Mouse (Mus musculus) forebrain, embryonic 13.5 days (tissue): ENCODE results near the gene 2210407C18Rik. TPM values are rescaled to one million over a fixed set of nuclear protein-coding genes. Genes with fewer than 3 reads are reported as not detected.

ENCODE experiments used
- ATAC-seq: fragments of 200-750 bp; cut with Nextera tagmentation; 2 replicates; pipeline ENCODE4 v1.8.0; 2017
- H3K27ac ChIP-seq: fragments of 300-500 bp; sonication (generic); 2 replicates; pipeline ENCODE4 v1.5.1; 2015; ENCODE audit warnings: inconsistent platforms, mild to moderate bottlenecking, moderate library complexity
- H3K27me3 ChIP-seq: fragments of 300-500 bp; sonication (generic); 2 replicates; pipeline ENCODE4 v1.6.1; 2015; ENCODE audit warnings: mild to moderate bottlenecking, inconsistent platforms
- H3K36me3 ChIP-seq: fragments of 300-500 bp; sonication (generic); 2 replicates; pipeline ENCODE4 v1.6.1; 2015; ENCODE audit warnings: mild to moderate bottlenecking, inconsistent platforms; ENCODE audit not compliant: poor library complexity, severe bottlenecking
- H3K4me1 ChIP-seq: fragments of 300-500 bp; sonication (generic); 2 replicates; pipeline ENCODE4 v1.6.1; 2015; ENCODE audit warnings: inconsistent platforms
- H3K4me2 ChIP-seq: fragments of 300-500 bp; sonication (generic); 2 replicates; pipeline ENCODE4 v1.6.1; 2015; ENCODE audit warnings: inconsistent platforms, mild to moderate bottlenecking, moderate library complexity
- H3K4me3 ChIP-seq: fragments of 300-500 bp; sonication (generic); 2 replicates; pipeline ENCODE4 v1.5.1; 2015; ENCODE audit warnings: mild to moderate bottlenecking, inconsistent platforms
- H3K9ac ChIP-seq: fragments of 300-500 bp; sonication (generic); 2 replicates; pipeline ENCODE4 v1.6.1; 2015; ENCODE audit warnings: mild to moderate bottlenecking, inconsistent platforms
- H3K9me3 ChIP-seq: fragments of 300-500 bp; sonication (generic); replicated peaks from 2 replicates; pipeline ENCODE4 v1.6.1; 2016; ENCODE audit warnings: inconsistent platforms
- WGBS: fragments of 180-500 bp; shearing (Covaris S2); methylation state at CpG from one replicate; pipeline ENCODE4 v1.1.7; 2015; 5-methylcytosine and 5-hydroxymethylcytosine counted together
- polyA plus RNA-seq: library from polyadenylated mRNA; unstranded; fragments of >200 nt; fragmentation: Nextera tagmentation; extraction: Ambion mirVana; gene quantifications from 2 replicates; pipeline ENCODE4 v1.2.1, GENCODE M21; 2015

Gene 2210407C18Rik
- polyA plus RNA-seq, 1 experiment from 2014 or later = not detected

DNA sequence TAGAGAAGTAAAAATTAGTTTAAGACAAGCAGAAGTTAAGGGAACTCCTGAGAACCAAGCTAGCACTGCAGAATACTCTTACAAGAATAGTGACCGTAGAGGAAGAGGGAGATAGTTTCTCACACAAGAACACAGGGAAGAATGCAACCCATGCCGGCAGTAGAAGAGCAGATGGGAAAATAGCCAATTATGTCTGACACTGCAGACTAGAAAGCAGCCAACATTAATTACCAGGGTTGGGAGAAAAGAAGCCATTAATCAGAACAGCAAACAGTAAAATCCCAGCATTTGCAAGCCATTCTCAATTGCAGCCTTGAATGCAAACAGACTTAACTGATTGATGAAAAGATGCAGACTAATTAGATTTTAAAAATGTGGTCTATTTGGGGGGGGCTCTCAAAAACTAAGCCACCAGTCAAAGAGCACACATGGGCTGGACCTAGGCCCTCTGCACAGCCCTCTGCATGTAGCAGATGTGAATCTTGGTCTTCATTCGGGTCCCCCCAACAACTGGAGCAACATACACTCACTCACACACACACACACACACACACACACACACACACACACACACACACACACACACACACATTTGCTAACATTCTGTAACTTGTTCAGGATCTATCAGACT lies 27.1 kb downstream of the 2210407C18Rik start:
- Histone ChIP-seq H3K9me3 (no peaks in the 10 kb centered on the region), H3K4me3 (no peak overlapping the region), H3K4me1 (peaks cover 11% of the 10 kb centered on the region), H3K36me3 (no peaks in the 10 kb centered on the region), H3K9ac (no peak overlapping the region), H3K27ac (peak overlapping the region; percentile 31; the same call in 1 of the 2 replicates), H3K4me2 (no peak overlapping the region), H3K27me3 (no peaks in the 10 kb centered on the region)
- 21% methylated on average over 3 of the region's 3 CpGs for WGBS
- peak; percentile 62; the same call in 1 of the 2 replicates for ATAC-seq

DNA sequence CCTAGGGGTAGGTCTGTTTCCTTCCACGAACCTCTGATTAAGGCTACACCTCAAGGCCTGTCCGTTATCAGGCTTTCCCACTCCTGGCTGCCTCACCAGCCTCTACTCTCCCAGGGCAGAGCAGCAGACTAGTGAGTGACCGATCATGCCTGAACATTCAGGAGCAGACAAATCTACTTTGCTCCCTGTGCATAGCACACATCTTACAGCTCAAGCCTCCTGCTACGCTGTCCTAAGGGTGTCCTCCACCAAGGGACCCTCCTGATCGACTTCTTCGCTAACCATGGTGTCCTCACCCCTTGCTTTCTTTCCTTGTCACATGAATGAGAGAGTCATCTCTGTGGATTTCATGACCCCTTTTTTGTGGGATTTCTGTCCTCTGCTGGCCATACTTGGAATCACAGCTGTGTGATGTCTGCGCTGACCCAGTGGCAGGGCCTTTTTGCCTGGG lies 28.0 kb downstream of the 2210407C18Rik start:
- no peaks in the 10 kb centered on the region for H3K27me3 ChIP-seq
- WGBS = 72% methylated on average over 7 of the region's 7 CpGs
- no peak overlapping the region for H3K4me3 ChIP-seq
- no peak overlapping the region for H3K4me2 ChIP-seq
- H3K4me1 ChIP-seq = peaks cover 11% of the 10 kb centered on the region
- no peak for ATAC-seq
- H3K27ac ChIP-seq = no peak overlapping the region
- H3K36me3 ChIP-seq = no peaks in the 10 kb centered on the region
- H3K9me3 ChIP-seq = no peaks in the 10 kb centered on the region
- no peak overlapping the region for H3K9ac ChIP-seq

DNA sequence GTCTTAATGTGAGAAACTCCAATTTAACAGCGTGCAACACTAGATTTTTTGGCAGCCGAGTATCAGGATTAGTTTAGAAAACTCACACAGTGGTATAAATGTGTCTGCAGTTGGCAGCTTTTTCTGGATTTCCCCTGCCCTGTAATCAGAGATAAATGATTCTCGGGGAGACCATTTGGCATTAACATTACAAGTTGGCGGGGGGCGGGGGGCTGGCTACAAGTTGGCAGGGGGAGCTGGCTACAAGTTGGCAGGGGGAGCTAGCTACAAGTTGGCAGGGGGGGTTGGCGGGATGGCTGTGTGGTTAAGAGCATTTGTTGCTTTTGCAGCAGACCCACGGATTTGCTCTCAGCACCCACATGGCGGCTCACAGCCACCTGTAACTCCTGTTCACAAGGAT lies 37.2 kb downstream of the 2210407C18Rik start:
- Histone ChIP-seq H3K4me3 (no peak overlapping the region), H3K4me1 (no peaks in the 10 kb centered on the region), H3K9ac (no peak overlapping the region), H3K36me3 (no peaks in the 10 kb centered on the region), H3K27me3 (no peaks in the 10 kb centered on the region), H3K27ac (no peak overlapping the region), H3K9me3 (no peaks in the 10 kb centered on the region), H3K4me2 (no peak overlapping the region)
- WGBS = 68% methylated on average over 8 of the region's 8 CpGs
- ATAC-seq = peak; percentile 48; the same call in 1 of the 2 replicates

DNA sequence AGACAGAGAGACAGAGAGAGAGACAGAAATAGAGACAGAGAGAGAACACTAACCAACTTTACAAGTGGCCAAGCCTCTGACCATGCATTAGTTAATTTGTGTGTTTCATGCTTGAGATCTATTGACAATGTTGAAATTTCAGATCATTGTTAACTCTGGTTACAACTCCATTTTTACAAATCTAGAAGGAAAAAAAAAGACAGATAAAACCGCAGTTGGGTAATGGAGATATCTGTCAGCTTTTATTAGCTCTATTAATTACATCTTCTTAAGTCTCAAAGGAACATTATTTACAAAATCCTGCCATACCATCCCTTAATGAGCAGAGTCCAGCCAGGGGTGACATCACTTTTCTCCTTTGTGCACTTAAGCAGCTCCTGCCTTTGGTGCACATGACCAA lies 38.4 kb downstream of the 2210407C18Rik start, which contains the start of gene Olfr325:
Olfr325 (plus strand) TSS at position 301 of the 400 bp plus-strand sequence.
- Histone ChIP-seq H3K4me3 (no peak within 1 kb of the TSS), H3K27ac (no peak within 1 kb of the TSS), H3K9ac (no peak within 1 kb of the TSS), H3K4me2 (no peak within 1 kb of the TSS), H3K27me3 (no peaks in the 10 kb centered on the region), H3K9me3 (no peaks in the 10 kb centered on the region), H3K4me1 (no peaks in the 10 kb centered on the region), H3K36me3 (no peaks in the 10 kb centered on the region)
- ATAC-seq = no peak
- 77% methylated on average over 1 of the region's 1 CpGs for WGBS

DNA sequence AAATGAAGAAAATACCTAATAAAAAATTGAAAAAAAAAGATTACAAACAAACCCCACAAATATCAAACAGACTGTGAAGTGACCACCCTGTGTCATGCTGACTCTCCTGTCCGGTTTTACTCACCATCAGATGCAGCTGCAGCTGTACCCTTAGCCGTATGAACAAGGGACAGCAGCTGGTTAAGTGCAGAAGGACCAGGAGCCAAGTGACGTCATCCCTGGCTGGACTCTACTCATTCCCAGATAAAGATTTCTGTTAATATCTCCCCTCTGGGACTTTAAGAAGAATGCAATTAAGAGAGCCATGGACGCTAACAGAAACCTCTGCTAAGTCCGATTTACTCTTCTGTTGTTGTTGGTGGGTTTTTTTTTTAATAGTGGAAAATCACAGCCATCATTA lies 45.5 kb downstream of the 2210407C18Rik start, which contains the start of gene Olfr224:
Olfr224 (minus strand) TSS at position 149 of the 400 bp plus-strand sequence.
- Histone ChIP-seq H3K27me3 (no peaks in the 10 kb centered on the region), H3K36me3 (no peaks in the 10 kb centered on the region), H3K9ac (no peak within 1 kb of the TSS), H3K4me3 (no peak within 1 kb of the TSS), H3K4me1 (no peaks in the 10 kb centered on the region), H3K9me3 (no peaks in the 10 kb centered on the region), H3K4me2 (no peak within 1 kb of the TSS), H3K27ac (no peak within 1 kb of the TSS)
- no peak for ATAC-seq
- WGBS = 81% methylated on average over 5 of the region's 5 CpGs

Other genes starting within 250 kb of the 2210407C18Rik start
- gene Lypd8, start 237.0 kb downstream of the 2210407C18Rik start, polyA plus RNA-seq = 0.31 TPM in 1 of 2 replicates, not detected in the other
- gene 1810065E05Rik, start 195.0 kb downstream of the 2210407C18Rik start, polyA plus RNA-seq = not detected in 2 replicates
- gene Gm12253, start 183.5 kb downstream of the 2210407C18Rik start, polyA plus RNA-seq = not detected in 2 replicates
- not detected in 2 replicates for gene Lypd9, start 163.2 kb downstream of the 2210407C18Rik start, polyA plus RNA-seq
- gene Olfr30, start 153.8 kb downstream of the 2210407C18Rik start, polyA plus RNA-seq = not detected in 2 replicates
- gene Olfr332, start 123.5 kb downstream of the 2210407C18Rik start, polyA plus RNA-seq = not detected in 2 replicates
- not detected in 2 replicates for gene Olfr331, start 113.5 kb downstream of the 2210407C18Rik start, polyA plus RNA-seq
- not detected in 2 replicates for gene Olfr330, start 81.2 kb downstream of the 2210407C18Rik start, polyA plus RNA-seq
- gene Olfr329-ps, start 69.7 kb downstream of the 2210407C18Rik start, polyA plus RNA-seq = not detected in 2 replicates
- not detected in 2 replicates for gene Olfr328, start 60.4 kb downstream of the 2210407C18Rik start, polyA plus RNA-seq
- not detected in 2 replicates for gene Olfr224, start 45.5 kb downstream of the 2210407C18Rik start, polyA plus RNA-seq
- gene Olfr325, start 38.3 kb downstream of the 2210407C18Rik start, polyA plus RNA-seq = not detected in 2 replicates
- not detected in 2 replicates for gene Olfr324, start 21.0 kb downstream of the 2210407C18Rik start, polyA plus RNA-seq
- not detected in 2 replicates for gene Olfr323, start 14.4 kb upstream of the 2210407C18Rik start, polyA plus RNA-seq
- 0.10 TPM in 1 of 2 replicates, not detected in the other for gene Trim58, start 24.4 kb upstream of the 2210407C18Rik start, polyA plus RNA-seq
- gene Olfr322, start 42.7 kb upstream of the 2210407C18Rik start, polyA plus RNA-seq = not detected in 2 replicates
- not detected in 2 replicates for gene Olfr320, start 65.0 kb upstream of the 2210407C18Rik start, polyA plus RNA-seq
- not detected in 2 replicates for gene Olfr319, start 83.1 kb upstream of the 2210407C18Rik start, polyA plus RNA-seq
- not detected in 2 replicates for gene Olfr318, start 107.9 kb upstream of the 2210407C18Rik start, polyA plus RNA-seq
- gene Olfr317, start 123.1 kb upstream of the 2210407C18Rik start, polyA plus RNA-seq = 0.09 TPM in 1 of 2 replicates, not detected in the other
- gene Olfr316, start 136.7 kb upstream of the 2210407C18Rik start, polyA plus RNA-seq = not detected in 2 replicates
- not detected in 2 replicates for gene Olfr315, start 157.1 kb upstream of the 2210407C18Rik start, polyA plus RNA-seq
- gene Olfr314, start 166.9 kb upstream of the 2210407C18Rik start, polyA plus RNA-seq = not detected in 2 replicates
- gene Fam183b, start 185.9 kb upstream of the 2210407C18Rik start, polyA plus RNA-seq = 2.9 and 5.0 TPM in 2 replicates
- gene Olfr313, start 198.9 kb upstream of the 2210407C18Rik start, polyA plus RNA-seq = not detected in 2 replicates
- not detected in 2 replicates for gene Olfr312, start 213.2 kb upstream of the 2210407C18Rik start, polyA plus RNA-seq
- gene Olfr311, start 223.2 kb upstream of the 2210407C18Rik start, polyA plus RNA-seq = not detected in 2 replicates
- gene Gm12258, start 231.1 kb upstream of the 2210407C18Rik start, polyA plus RNA-seq = 14.3 and 18.4 TPM in 2 replicates